Mouse (Mus musculus): ENCODE measurements around the gene Bhlha15.

Bhlha15 gene

DNA sequence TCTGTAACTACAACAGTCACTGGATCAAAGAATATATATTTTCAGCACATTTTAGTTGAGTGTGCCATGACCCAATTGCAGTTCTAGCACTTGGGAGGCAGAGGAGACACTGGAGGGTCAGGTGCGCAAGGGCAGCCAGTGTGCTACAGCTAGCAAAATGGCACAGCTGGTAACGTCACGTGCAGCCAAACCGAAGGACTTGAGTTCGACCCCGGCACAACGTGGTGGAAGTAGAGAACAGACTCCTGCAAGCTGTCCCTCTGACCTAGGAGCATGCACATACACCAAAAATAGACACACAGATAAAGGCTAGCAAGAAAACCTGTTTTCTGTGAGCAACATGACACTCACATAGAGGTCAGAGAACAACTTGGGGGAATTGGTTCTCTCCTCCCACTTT lies 759 bp upstream of the Bhlha15 start:
- DNase-seq (ENCODE audit: low spot score in 2 of 2) = no peak

- DNase-seq (ENCODE audit: low spot score in 2 of 2) = no peak
Observed at GRCm38 (mm10) chr5:144191026-144191425, 940 bp downstream of the Bhlha15 start.

- no peak for DNase-seq (ENCODE audit: low spot score in 2 of 2)
Observed at GRCm38 (mm10) chr5:144192673-144193072, 2.6 kb downstream of the Bhlha15 start.

GRCm38 (mm10) chr5:144194416-144194815 lies 4.3 kb downstream of the Bhlha15 start:
- no peak for DNase-seq (ENCODE audit: low spot score in 2 of 2)

GRCm38 (mm10) chr5:144195567-144195966 lies 5.5 kb downstream of the Bhlha15 start:
- DNase-seq (ENCODE audit: low spot score in 2 of 2) = no peak

GRCm38 (mm10) chr5:144200616-144201015 lies 10.5 kb downstream of the Bhlha15 start:
- DNase-seq (ENCODE audit: low spot score in 2 of 2) = no peak

- DNase-seq (ENCODE audit: low spot score in 2 of 2) = no peak
Observed at GRCm38 (mm10) chr5:144202430-144202829, 12.3 kb downstream of the Bhlha15 start.

GRCm38 (mm10) chr5:144203398-144203959 lies 13.4 kb downstream of the Bhlha15 start:
- DNase-seq (ENCODE audit: low spot score in 2 of 2) = no peak

DNA sequence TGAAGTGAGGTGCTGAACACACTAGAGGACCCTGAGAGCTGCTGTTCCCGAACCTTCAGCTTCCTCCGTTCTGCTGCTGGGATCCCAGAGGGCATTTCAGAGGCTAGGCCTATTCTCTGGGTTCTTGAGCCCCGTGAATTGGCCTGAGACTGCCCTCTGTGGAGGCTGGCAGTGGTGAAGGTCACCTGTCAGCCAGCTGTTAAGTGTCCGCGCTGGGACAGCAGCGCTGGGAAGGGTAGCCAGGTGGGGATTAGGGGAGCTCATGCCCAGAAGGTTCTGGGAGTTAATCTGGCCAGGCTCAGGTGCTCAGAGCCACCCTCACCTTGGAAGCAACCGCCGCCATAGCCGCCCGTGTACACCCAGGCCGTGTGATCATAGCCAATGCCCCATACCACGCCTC lies 14.2 kb downstream of the Bhlha15 start:
- DNase-seq (ENCODE audit: low spot score in 2 of 2) = no peak

DNA sequence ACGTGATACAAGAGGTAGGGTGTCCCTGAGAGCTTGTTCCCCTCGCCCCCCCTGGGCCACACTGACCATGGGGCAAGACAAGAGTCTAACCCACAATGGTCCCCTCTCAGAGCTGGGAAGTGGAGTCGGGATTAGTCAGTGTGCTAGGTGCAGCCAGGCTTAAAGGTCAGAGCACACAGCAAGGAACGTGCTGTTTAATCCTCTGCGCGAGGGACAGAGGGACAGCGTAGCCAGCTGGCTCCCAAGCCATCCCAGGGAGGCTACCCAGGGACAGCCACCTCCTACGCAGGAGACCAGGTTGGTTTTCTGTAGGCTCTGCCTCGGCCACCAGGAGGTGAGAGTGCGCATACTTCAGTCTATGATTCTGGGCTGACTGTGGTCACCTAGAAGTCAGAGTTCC lies 14.8 kb downstream of the Bhlha15 start:
- DNase-seq (ENCODE audit: low spot score in 2 of 2) = no peak

DNA sequence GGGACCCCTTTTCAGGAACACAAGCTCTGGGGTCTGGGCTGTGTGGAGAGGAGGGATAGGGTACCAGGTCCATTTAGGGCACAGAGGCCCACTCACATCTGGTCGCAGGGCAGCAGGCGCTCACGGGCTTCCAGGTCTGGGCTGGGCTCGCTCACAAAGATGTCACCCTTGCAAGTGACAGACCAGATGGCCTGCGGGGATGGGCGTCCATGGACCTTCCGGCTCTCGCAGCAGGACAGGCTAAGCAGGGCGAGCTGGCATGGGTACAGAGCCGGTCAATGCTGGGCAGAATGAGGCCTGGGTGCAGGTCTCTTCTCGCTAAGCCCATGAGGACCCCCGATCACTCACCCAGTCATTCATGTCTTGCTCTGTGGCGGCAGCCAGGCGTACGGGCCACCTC lies 16.0 kb downstream of the Bhlha15 start:
- DNase-seq (ENCODE audit: low spot score in 2 of 2) = no peak

- no peak for DNase-seq (ENCODE audit: low spot score in 2 of 2)
Observed at GRCm38 (mm10) chr5:144207478-144207877, 17.4 kb downstream of the Bhlha15 start.

- DNase-seq (ENCODE audit: low spot score in 2 of 2) = no peak
Observed at GRCm38 (mm10) chr5:144214453-144214852, 24.4 kb downstream of the Bhlha15 start.

DNA sequence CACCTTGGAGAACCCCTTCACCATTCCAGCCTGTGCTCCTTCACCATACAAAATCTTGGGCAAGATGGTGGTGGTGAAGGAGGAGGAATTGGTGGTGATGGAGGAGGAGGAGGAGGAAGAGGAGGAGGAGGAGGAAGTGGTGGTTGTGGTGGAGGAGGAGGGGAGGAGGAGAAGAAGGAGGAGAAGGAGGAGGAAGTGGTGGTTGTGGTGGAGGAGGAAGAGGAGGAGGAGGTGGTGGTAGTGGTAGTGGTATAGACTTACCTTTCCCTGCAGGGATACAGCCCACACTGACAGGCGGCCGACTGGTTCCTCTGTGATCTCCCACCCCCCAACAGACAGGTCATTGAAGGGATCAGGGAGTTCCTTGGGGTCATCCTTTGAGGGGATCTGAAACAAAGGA lies 25.9 kb downstream of the Bhlha15 start:
- no peak for DNase-seq (ENCODE audit: low spot score in 2 of 2)

- no peak for DNase-seq (ENCODE audit: low spot score in 2 of 2)
Observed at GRCm38 (mm10) chr5:144218061-144218460, 28.0 kb downstream of the Bhlha15 start.

DNA sequence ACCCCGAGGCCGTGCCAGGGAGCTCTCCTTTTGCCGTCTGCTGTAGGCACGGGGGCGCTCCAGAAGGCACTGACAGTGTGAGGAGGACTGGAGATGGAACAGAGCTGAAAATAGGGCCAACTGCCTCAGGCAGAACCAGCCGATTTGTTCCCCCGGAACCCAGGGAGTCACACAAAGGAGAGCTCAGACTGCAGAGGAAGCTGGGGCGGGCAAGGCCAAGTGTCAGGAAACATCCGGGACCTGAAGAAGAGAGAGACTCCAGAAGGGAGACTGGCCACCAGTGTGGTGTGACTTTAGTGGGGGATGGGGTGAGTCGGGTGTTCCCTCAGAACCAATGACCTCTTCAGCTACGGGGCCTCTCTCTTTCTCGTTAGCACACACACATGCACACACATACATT lies 29.2 kb downstream of the Bhlha15 start:
- DNase-seq (ENCODE audit: low spot score in 2 of 2) = no peak

GRCm38 (mm10) chr5:144219936-144220335 lies 29.9 kb downstream of the Bhlha15 start:
- DNase-seq (ENCODE audit: low spot score in 2 of 2) = no peak

GRCm38 (mm10) chr5:144221305-144221704 lies 31.2 kb downstream of the Bhlha15 start:
- no peak for DNase-seq (ENCODE audit: low spot score in 2 of 2)

DNA sequence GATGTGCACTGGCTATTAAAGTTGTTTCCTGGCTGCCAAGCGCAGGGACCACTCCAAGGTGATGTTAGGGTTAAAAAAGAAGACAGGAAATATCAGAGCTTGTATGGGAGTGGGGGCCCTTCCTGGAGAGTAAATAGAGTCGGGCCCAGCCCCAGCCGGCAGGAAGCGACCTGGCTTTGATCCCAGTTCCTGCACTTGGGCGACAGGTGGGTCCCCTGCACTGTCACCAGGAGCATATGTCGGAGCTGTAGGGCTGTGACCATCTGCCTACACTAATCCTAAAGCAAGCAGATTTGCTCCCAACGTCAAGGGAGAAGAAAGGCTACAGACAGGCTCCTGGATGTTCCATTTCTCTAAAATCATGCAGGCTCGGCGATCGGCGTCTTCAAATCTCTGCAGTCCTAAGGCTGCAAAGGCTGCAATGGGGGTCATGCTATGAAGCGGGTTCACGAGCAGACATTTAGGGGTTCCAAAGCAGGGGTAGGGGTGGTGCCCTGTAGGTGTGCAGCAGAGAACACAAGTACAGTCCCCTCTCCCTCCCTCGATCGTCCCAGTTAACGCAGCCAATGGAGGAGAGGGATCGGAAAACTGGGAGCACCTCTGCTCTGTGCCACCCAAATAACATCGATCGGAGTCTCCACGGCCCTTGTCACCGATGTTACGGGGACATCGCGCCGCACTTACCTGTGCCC lies 32.9 kb downstream of the Bhlha15 start:
- DNase-seq (ENCODE audit: low spot score in 2 of 2) = no peak

DNA sequence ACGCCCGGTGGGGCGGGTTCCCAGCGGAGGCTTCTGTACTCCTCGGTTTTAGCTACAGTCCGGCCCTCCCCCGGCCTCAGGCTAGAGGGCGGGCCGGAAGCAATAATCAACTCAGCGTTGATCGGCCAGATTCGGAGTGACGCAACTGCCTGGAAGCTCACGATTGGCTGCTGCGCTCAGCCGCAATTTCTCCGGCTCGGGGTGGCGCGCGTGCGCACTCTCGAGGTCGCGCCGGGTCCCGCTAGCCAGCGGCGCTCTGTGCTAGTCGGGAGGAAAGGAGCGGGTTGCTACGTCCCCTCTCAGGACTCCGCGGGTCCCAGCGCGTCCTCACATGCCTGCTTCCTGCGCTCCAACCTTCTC lies 33.4 kb downstream of the Bhlha15 start, which contains the start of gene Tecpr1:
TSS of gene Tecpr1 (minus strand) at position 113 of the 360 bp plus-strand sequence.
- DNase-seq (ENCODE audit: low spot score in 2 of 2) = peak; percentile 89 to 94

DNA sequence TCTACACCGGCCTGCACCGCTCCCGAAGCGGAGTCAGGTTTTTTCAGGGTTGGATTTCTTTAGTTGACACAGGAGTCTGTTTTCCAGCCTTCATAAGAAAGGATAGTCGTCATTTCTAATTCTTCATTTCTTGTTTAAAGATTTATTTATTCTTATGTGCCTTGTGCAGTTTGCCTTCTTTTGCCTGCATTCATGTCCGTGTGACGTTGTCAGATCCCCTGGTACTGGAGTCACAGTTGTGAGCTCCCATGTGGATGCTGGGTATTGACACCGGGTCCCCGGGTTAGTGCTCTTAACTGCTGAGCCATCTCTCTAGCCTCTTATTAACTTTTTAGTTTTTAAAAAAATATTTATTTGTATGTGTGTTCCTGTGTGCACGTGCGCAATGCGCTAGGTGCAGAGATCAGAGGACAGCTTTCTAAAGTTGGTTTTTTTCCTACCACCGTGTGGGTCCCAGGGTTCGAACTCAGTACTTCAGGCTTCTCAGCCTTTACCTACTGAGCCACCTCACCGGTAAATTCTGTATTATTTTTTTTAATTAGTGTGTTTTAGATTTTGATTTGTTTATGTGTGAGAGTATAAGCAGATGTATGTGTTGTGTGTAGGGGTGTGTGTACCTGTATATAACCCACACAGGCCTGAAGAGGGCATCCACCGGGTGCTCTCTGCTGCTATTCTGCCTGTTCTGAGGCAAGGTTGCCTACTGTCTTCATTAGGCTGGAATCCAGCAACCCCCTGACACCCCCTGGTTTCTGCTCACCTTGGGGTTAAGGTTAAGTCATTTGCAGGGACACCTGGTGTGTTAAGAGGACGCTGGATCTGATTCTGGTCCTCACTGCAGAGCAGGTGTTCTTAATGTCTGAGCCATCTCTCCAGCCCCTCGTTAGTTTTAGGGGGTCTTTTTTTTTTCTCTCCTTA lies 34.1 kb downstream of the Bhlha15 start:
- no peak for DNase-seq (ENCODE audit: low spot score in 2 of 2)

DNA sequence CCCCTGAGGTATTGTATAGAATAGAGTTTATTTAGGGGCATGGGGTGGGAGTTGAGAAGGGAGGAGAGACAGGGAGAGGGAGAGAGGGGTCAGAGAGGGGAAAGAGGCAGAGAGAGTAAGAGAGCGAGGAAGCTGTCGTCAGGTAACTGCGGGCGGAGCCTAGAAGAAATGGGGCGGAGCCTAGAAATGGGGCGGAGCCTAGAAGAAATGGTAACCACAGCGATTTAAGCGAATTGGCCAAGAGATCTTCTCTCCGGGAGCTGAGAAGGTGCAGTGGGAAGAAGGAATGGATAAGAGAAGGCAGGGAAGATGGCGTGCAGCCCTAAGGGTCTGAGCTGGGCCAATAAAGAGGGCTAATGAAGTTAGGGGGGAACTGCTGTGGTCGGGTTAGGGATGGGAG lies 36.1 kb downstream of the Bhlha15 start:
- no peak for DNase-seq (ENCODE audit: low spot score in 2 of 2)

DNA sequence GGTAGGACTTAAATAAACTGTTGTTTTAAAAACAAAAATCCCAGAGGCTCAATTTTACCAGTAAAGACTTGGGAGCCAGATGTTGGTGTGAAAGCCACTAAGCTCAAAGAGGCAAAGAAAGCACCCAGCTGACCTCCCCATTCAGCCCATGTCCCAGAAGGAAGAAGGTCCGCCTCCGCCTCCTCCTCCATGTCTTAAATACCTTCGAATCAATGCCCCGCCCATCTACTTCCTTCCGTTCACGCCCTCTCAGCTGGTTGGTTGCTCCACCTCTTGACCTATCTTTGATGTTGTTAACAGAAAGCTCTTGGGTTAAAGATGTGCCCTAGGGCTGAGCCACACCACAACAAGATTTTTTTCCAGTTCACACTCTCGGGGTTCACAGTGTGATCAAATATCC lies 40.1 kb downstream of the Bhlha15 start:
- DNase-seq (ENCODE audit: low spot score in 2 of 2) = no peak
